16 mouse cellular contexts compared by ENCODE assay signal in genomic region chr3:50922347-50922746, GRCm38 (mm10).
A peak's percentile ranks its signal among the peaks of the same experiment; 100 is the strongest.
DNase-seq lines count a peak whose midpoint lies in the region; ATAC-seq and TF ChIP-seq lines count a peak whose summit lies in the region.
"Had no signal": no experiment of that assay in that cellular context is flagged by ENCODE, and none has a peak within 500 bp of the region (broad histone marks: within the 10 kb centered on the region; RNA-seq: fewer than 3 reads in every experiment).

No protein-coding gene starts in this region.

- no peak for TF ChIP-seq POLR2A in spleen, adult 2 months (IDR thresholded peaks at IDR 0.05; ENCODE audit: low read depth, low read length)
- no peak for TF ChIP-seq POLR2A in myocyte (IDR thresholded peaks at IDR 0.05; ENCODE audit: insufficient read length, low read depth)

- WGBS in forebrain, embryonic 13.5 days: 90% methylated on average over 10 of the region's 10 CpGs
- 95% methylated on average over 10 of the region's 10 CpGs for whole genome bisulfite sequencing in forebrain, embryonic 11.5 days
- WGBS in spleen, adult 2 months: 92% methylated on average over 10 of the region's 10 CpGs

- H3K9ac ChIP-seq in forebrain, embryonic 13.5 days: no peak overlapping the region
- H3K9ac ChIP-seq in forebrain, embryonic 11.5 days (ENCODE audit: low read length): no peak overlapping the region
- H3K9ac ChIP-seq: embryonic facial prominence, embryonic 13.5 days; hindbrain, embryonic 14.5 days had no signal

- H3ac ChIP-seq in myocyte (ENCODE audit: control insufficient read depth, insufficient read length): no peak overlapping the region

- no peaks in the 10 kb centered on the region for H3K79me2 ChIP-seq in myocyte (ENCODE audit: control insufficient read depth, insufficient read depth)

- no peak overlapping the region for H3K4me3 ChIP-seq in forebrain, embryonic 13.5 days
- no peak overlapping the region for H3K4me3 ChIP-seq in forebrain, embryonic 11.5 days (ENCODE audit: low read depth, low read length)
- H3K4me3 ChIP-seq in spleen, adult 2 months (ENCODE audit: extremely low read depth, insufficient read depth, insufficient read length): no peak overlapping the region
- no peak overlapping the region for H3K4me3 ChIP-seq in myocyte
- H3K4me3 ChIP-seq: embryonic facial prominence, embryonic 13.5 days had no signal

- H3K4me2 ChIP-seq in forebrain, embryonic 13.5 days: no peak overlapping the region
- H3K4me2 ChIP-seq in forebrain, embryonic 11.5 days (ENCODE audit: low read depth, low read length, severe bottlenecking): no peak overlapping the region
- peak overlapping the region; percentile 24 for H3K4me2 ChIP-seq in myocyte (ENCODE audit: low read depth)
- H3K4me2 ChIP-seq: embryonic facial prominence, embryonic 13.5 days; hindbrain, embryonic 14.5 days had no signal

- H3K36me3 ChIP-seq in forebrain, embryonic 13.5 days (ENCODE audit: poor library complexity, severe bottlenecking): no peaks in the 10 kb centered on the region
- H3K36me3 ChIP-seq in forebrain, embryonic 11.5 days (ENCODE audit: control insufficient read depth, insufficient read depth, low read length): no peaks in the 10 kb centered on the region
- no peaks in the 10 kb centered on the region for H3K36me3 ChIP-seq in spleen, adult 2 months (ENCODE audit: control insufficient read depth, insufficient read depth, low read length)
- no peaks in the 10 kb centered on the region for H3K36me3 ChIP-seq in myocyte (ENCODE audit: control insufficient read depth, insufficient read depth)
- H3K36me3 ChIP-seq: embryonic facial prominence, embryonic 13.5 days had no signal

- TF ChIP-seq CTCF in spleen, adult 2 months (IDR thresholded peaks at IDR 0.05; ENCODE audit: extremely low read depth, insufficient read depth, insufficient read length, insufficient replicate concordance): no peak

- peaks cover 27% of the 10 kb centered on the region for H3K4me1 ChIP-seq in forebrain, embryonic 13.5 days
- no peaks in the 10 kb centered on the region for H3K4me1 ChIP-seq in forebrain, embryonic 11.5 days (replicated peaks; ENCODE audit: control insufficient read depth, insufficient read depth, low read length)
- H3K4me1 ChIP-seq in spleen, adult 2 months (ENCODE audit: control insufficient read depth, insufficient read depth, insufficient read length): no peaks in the 10 kb centered on the region
- H3K4me1 ChIP-seq: embryonic facial prominence, embryonic 13.5 days had no signal

- H3K27me3 ChIP-seq in forebrain, embryonic 13.5 days: no peaks in the 10 kb centered on the region
- H3K27me3 ChIP-seq in forebrain, embryonic 11.5 days (ENCODE audit: control insufficient read depth, insufficient read depth, low read length): no peaks in the 10 kb centered on the region
- H3K27me3 ChIP-seq in spleen, adult 2 months (ENCODE audit: control insufficient read depth, insufficient read depth, low read length): no peaks in the 10 kb centered on the region
- no peaks in the 10 kb centered on the region for H3K27me3 ChIP-seq in myocyte (ENCODE audit: control insufficient read depth, insufficient read depth, insufficient read length)
- H3K27me3 ChIP-seq: embryonic facial prominence, embryonic 13.5 days had no signal

- H3K9me3 ChIP-seq in forebrain, embryonic 13.5 days (replicated peaks): no peaks in the 10 kb centered on the region
- H3K9me3 ChIP-seq in forebrain, embryonic 11.5 days (ENCODE audit: control insufficient read depth, low read length): no peaks in the 10 kb centered on the region
- H3K9me3 ChIP-seq: embryonic facial prominence, embryonic 13.5 days had no signal

- ATAC-seq in forebrain, embryonic 13.5 days: no peak
- ATAC-seq in forebrain, embryonic 11.5 days (replicated peaks; ENCODE audit: low FRiP score): no peak
- no peak for ATAC-seq in inflammation-experienced regulatory T-cells, adult 6 months
- ATAC-seq: intestine, embryonic 16.5 days had no signal

- H3K27ac ChIP-seq in forebrain, embryonic 13.5 days: peak overlapping the region; percentile 40
- no peak overlapping the region for H3K27ac ChIP-seq in forebrain, embryonic 11.5 days (ENCODE audit: low read depth, low read length)
- H3K27ac ChIP-seq in spleen, adult 2 months (ENCODE audit: insufficient read depth, low read length): peak overlapping the region; percentile 28; the same call in 1 of the 2 replicates
- H3K27ac ChIP-seq: embryonic facial prominence, embryonic 13.5 days; hindbrain, embryonic 14.5 days had no signal

- DNase-seq in forebrain, embryonic 11.5 days (ENCODE audit: low spot score): no peak
- no peak for DNase-seq in spleen, adult 2 months (ENCODE audit: low read depth in 1 of 2, low spot score in 2 of 2)
- DNase-seq in spleen, postnatal 4 days (ENCODE audit: low spot score in 2 of 2): no peak
- DNase-seq in heart, postnatal 4 days: no peak
- DNase-seq: adrenal gland, postnatal 10 days; cerebellum, adult 11-12 months; cerebellum, adult 9-10 months; cerebellum, postnatal 25 days; gastrocnemius, postnatal 25 days; heart, postnatal 10 days had no signal

TF ChIP-seq in myocyte, 11 proteins besides CTCF, POLR2A, EP300 and RAD21:
- no peak for TF ChIP-seq USF1 (IDR thresholded peaks at IDR 0.05; ENCODE audit: low read depth)
- no peak for TF ChIP-seq E2F4 (IDR thresholded peaks at IDR 0.05; ENCODE audit: insufficient read depth)
- no peak for TF ChIP-seq CEBPB (IDR thresholded peaks at IDR 0.05; ENCODE audit: insufficient read depth, poor library complexity, severe bottlenecking)
- no peak for TF ChIP-seq MYOG (IDR thresholded peaks at IDR 0.05; ENCODE audit: control insufficient read depth in 1 of 3, insufficient read depth in 1 of 3, insufficient read length in 2 of 3, low read depth in 2 of 3)
- TF ChIP-seq POLR2AphosphoS2 (IDR thresholded peaks at IDR 0.05; ENCODE audit: insufficient read length, low read depth): no peak
- no peak for TF ChIP-seq TCF12 (IDR thresholded peaks at IDR 0.05; ENCODE audit: insufficient read depth, poor library complexity, severe bottlenecking)
- no peak for TF ChIP-seq MYOD1 (IDR thresholded peaks at IDR 0.05; ENCODE audit: control insufficient read depth in 1 of 3, insufficient read length in 2 of 3, low read depth in 2 of 3)
- TF ChIP-seq MAX (IDR thresholded peaks at IDR 0.05; ENCODE audit: low read depth): no peak
- no peak for TF ChIP-seq REST (IDR thresholded peaks at IDR 0.05; ENCODE audit: insufficient read depth, insufficient read length)
- TF ChIP-seq TCF3 (IDR thresholded peaks at IDR 0.05; ENCODE audit: insufficient read length, low read depth): no peak
